ENCODE assay signal across 7 mouse cellular contexts in the genomic region with DNA sequence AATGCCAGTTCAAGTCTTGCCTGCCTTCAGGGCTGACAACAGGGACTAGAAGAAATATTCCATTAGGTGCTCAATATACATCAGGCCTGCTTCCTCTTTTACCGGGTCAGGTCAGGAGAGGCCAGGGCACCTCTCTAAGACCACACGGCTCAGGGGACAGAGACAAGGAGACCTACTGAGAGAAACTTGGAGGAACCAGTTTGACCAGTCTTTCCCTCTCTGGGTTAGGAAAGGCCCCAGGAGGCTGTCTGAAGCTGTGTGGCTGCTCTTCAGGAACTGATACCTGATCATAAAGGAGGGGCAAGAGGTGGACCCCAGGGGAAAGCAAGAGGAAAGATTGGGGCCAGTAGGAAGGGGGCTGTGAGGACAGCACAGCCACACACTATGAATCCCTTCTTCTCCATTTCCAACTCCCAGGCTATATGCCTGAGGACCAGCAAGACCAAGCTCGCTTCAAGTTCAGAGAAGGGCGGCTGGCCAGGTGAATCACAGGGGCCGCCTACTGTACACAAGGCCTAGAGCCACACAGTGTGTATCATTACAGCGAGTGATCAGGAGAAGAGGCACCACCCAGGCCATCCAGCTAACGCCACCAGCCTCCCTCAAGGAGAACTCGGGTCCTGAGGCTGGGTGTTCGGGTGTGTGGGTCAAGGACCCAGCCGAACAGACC. TPM values are rescaled to one million over a fixed set of nuclear protein-coding genes. Genes with fewer than 3 reads are reported as not detected.
DNase-seq lines count a peak whose midpoint lies in the region; ATAC-seq and TF ChIP-seq lines count a peak whose summit lies in the region.

No protein-coding gene starts in this region.

- peak overlapping the region; percentile 96 for H3K4me2 ChIP-seq in kidney, embryonic 15.5 days
- peak overlapping the region; percentile 98 for H3K4me2 ChIP-seq in embryonic facial prominence, embryonic 14.5 days (ENCODE audit: low read depth, low read length)
- peak overlapping the region; percentile 99 for H3K4me2 ChIP-seq in kidney, embryonic 16.5 days (replicated peaks; ENCODE audit: low read depth, low read length)
- peak overlapping the region; percentile 96 for H3K4me2 ChIP-seq in myocyte (ENCODE audit: low read depth)

- H3K27ac ChIP-seq in kidney, embryonic 15.5 days, result peak overlapping the region; percentile 89
- 0 out of 2 replicates have a peak overlapping the region, but pooled peaks have one; percentile 58 for H3K27ac ChIP-seq in embryonic facial prominence, embryonic 14.5 days (replicated peaks; ENCODE audit: low read depth, low read length)
- H3K27ac ChIP-seq in kidney, embryonic 16.5 days (ENCODE audit: low read length), result peak overlapping the region; percentile 76

- peaks cover 50% of the 10 kb centered on the region for H3K79me2 ChIP-seq in myocyte (ENCODE audit: control insufficient read depth, insufficient read depth)

- H3K4me1 ChIP-seq in kidney, embryonic 15.5 days, result peaks cover 58% of the 10 kb centered on the region
- H3K4me1 ChIP-seq in embryonic facial prominence, embryonic 14.5 days (ENCODE audit: control insufficient read depth, insufficient read depth, low read length), result peaks cover 22% of the 10 kb centered on the region
- peaks cover 41% of the 10 kb centered on the region for H3K4me1 ChIP-seq in kidney, embryonic 16.5 days (ENCODE audit: insufficient read depth, low read length)

- WGBS in kidney, embryonic 15.5 days, result 60% methylated on average over 10 of the region's 10 CpGs
- WGBS in embryonic facial prominence, embryonic 14.5 days, result 57% methylated on average over 10 of the region's 10 CpGs
- WGBS in kidney, embryonic 16.5 days, result 62% methylated on average over 10 of the region's 10 CpGs

- H3K9ac ChIP-seq in kidney, embryonic 15.5 days, result peak overlapping the region; percentile 94; the same call in 1 of the 2 replicates
- H3K9ac ChIP-seq in embryonic facial prominence, embryonic 14.5 days (ENCODE audit: low read depth, low read length), result peak overlapping the region; percentile 90; the same call in 1 of the 2 replicates
- H3K9ac ChIP-seq in kidney, embryonic 16.5 days (replicated peaks; ENCODE audit: low read length), result 0 out of 2 replicates have a peak overlapping the region, but pooled peaks have one; percentile 89

- ATAC-seq in kidney, embryonic 15.5 days (replicated peaks; ENCODE audit: low FRiP score), result no peak
- no peak for ATAC-seq in embryonic facial prominence, embryonic 14.5 days (ENCODE audit: low read depth)
- no peak for ATAC-seq in kidney, embryonic 16.5 days (ENCODE audit: low FRiP score, low TSS enrichment)

- peaks cover 7% of the 10 kb centered on the region; the same call in 1 of the 2 replicates for H3K36me3 ChIP-seq in kidney, embryonic 15.5 days
- H3K36me3 ChIP-seq in embryonic facial prominence, embryonic 14.5 days (ENCODE audit: control insufficient read depth, insufficient read depth, low read length), result peaks cover 20% of the 10 kb centered on the region
- peaks cover 3% of the 10 kb centered on the region; the same call in 1 of the 2 replicates for H3K36me3 ChIP-seq in kidney, embryonic 16.5 days (ENCODE audit: insufficient read depth, low read length)
- H3K36me3 ChIP-seq in myocyte (ENCODE audit: control insufficient read depth, insufficient read depth), result no peaks in the 10 kb centered on the region

- TF ChIP-seq POLR2A in myocyte (IDR thresholded peaks at IDR 0.05; ENCODE audit: insufficient read length, low read depth), result no peak

- no peaks in the 10 kb centered on the region for H3K9me3 ChIP-seq in kidney, embryonic 15.5 days (replicated peaks)
- H3K9me3 ChIP-seq in embryonic facial prominence, embryonic 14.5 days (ENCODE audit: control insufficient read depth, low read length), result no peaks in the 10 kb centered on the region
- no peaks in the 10 kb centered on the region for H3K9me3 ChIP-seq in kidney, embryonic 16.5 days (ENCODE audit: low read length)

- DNase-seq in kidney, postnatal 4 days, result no peak
- DNase-seq in embryonic facial prominence, embryonic 14.5 days (ENCODE audit: low spot score), result peak; percentile 62
- DNase-seq in layer of hippocampus, postnatal 14 days (ENCODE audit: low spot score in 2 of 2), result no peak
- DNase-seq in cerebellum, adult 18-20 months, result no peak

- peaks cover 6% of the 10 kb centered on the region; the same call in 1 of the 2 replicates for H3K27me3 ChIP-seq in kidney, embryonic 15.5 days
- no peaks in the 10 kb centered on the region for H3K27me3 ChIP-seq in embryonic facial prominence, embryonic 14.5 days (replicated peaks; ENCODE audit: control insufficient read depth, insufficient read depth, low read length)
- no peaks in the 10 kb centered on the region for H3K27me3 ChIP-seq in kidney, embryonic 16.5 days (ENCODE audit: insufficient read depth, low read length)
- H3K27me3 ChIP-seq in myocyte (ENCODE audit: control insufficient read depth, insufficient read depth, insufficient read length), result no peaks in the 10 kb centered on the region

- no peak overlapping the region for H3ac ChIP-seq in myocyte (ENCODE audit: control insufficient read depth, insufficient read length)

- H3K4me3 ChIP-seq in kidney, embryonic 15.5 days (replicated peaks), result peak overlapping the region; percentile 95
- H3K4me3 ChIP-seq in embryonic facial prominence, embryonic 14.5 days (ENCODE audit: low read depth, low read length), result peak overlapping the region; percentile 86
- peak overlapping the region; percentile 87 for H3K4me3 ChIP-seq in kidney, embryonic 16.5 days (ENCODE audit: low read length)
- H3K4me3 ChIP-seq in myocyte, result peak overlapping the region; percentile 93

TF ChIP-seq in myocyte, 11 proteins besides CTCF, POLR2A, EP300 and RAD21:
- no peak for TF ChIP-seq SRF (IDR thresholded peaks at IDR 0.05; ENCODE audit: control insufficient read depth, insufficient read length, low read depth)

RNA-seq across cellular contexts. Expression of a gene that starts 2.0 kb away (rescaled TPM):
- polyA plus RNA-seq in kidney, embryonic 15.5 days (2015; fragmentation: Nextera tagmentation; extraction: Ambion mirVana), result 12.1 and 12.8 TPM in 2 replicates
- 9.1 and 11.6 TPM in 2 replicates for polyA plus RNA-seq in embryonic facial prominence, embryonic 14.5 days (2014; fragmentation: Nextera tagmentation; extraction: Ambion mirVana)
- 1.3 and 6.1 TPM in 2 replicates for polyA plus RNA-seq in kidney, embryonic 16.5 days (2015; fragmentation: Nextera tagmentation; extraction: Ambion mirVana)
- polyA plus RNA-seq in myocyte (2012; fragmentation: generic; extraction: Trizol), result 9.2 TPM
- 10 to 100 TPM; 38.9 to 50.9 TPM for total RNA-seq in layer of hippocampus, postnatal 14 days (2021)

RNA-seq across cellular contexts. Expression of a gene that starts 27.4 kb away (rescaled TPM):
- polyA plus RNA-seq in kidney, embryonic 15.5 days (2015; fragmentation: Nextera tagmentation; extraction: Ambion mirVana), result 284 and 313 TPM in 2 replicates
- 249 and 275 TPM in 2 replicates for polyA plus RNA-seq in embryonic facial prominence, embryonic 14.5 days (2014; fragmentation: Nextera tagmentation; extraction: Ambion mirVana)
- 319 and 338 TPM in 2 replicates for polyA plus RNA-seq in kidney, embryonic 16.5 days (2015; fragmentation: Nextera tagmentation; extraction: Ambion mirVana)
- 322 TPM for polyA plus RNA-seq in myocyte (2012; fragmentation: generic; extraction: Trizol)
- 100 to 1,000 TPM; 242 to 247 TPM for total RNA-seq in layer of hippocampus, postnatal 14 days (2021)

RNA-seq across cellular contexts. Expression of a gene that starts 29.4 kb away (rescaled TPM):
- polyA plus RNA-seq in kidney, embryonic 15.5 days (2015; fragmentation: Nextera tagmentation; extraction: Ambion mirVana), result 5.1 and 5.7 TPM in 2 replicates
- 18.1 and 30.3 TPM in 2 replicates for polyA plus RNA-seq in embryonic facial prominence, embryonic 14.5 days (2014; fragmentation: Nextera tagmentation; extraction: Ambion mirVana)
- 0.34 and 0.45 TPM in 2 replicates for polyA plus RNA-seq in kidney, embryonic 16.5 days (2015; fragmentation: Nextera tagmentation; extraction: Ambion mirVana)
- 74.7 TPM for polyA plus RNA-seq in myocyte (2012; fragmentation: generic; extraction: Trizol)
- total RNA-seq in layer of hippocampus, postnatal 14 days (2021), result 10 to 100 TPM; 18.6 to 21.7 TPM

RNA-seq across cellular contexts. Expression of a gene that starts 30.3 kb away (rescaled TPM):
- polyA plus RNA-seq in kidney, embryonic 15.5 days (2015; fragmentation: Nextera tagmentation; extraction: Ambion mirVana), result 47.3 and 48.1 TPM in 2 replicates
- 40.0 and 40.6 TPM in 2 replicates for polyA plus RNA-seq in embryonic facial prominence, embryonic 14.5 days (2014; fragmentation: Nextera tagmentation; extraction: Ambion mirVana)
- polyA plus RNA-seq in kidney, embryonic 16.5 days (2015; fragmentation: Nextera tagmentation; extraction: Ambion mirVana), result 54.9 and 58.8 TPM in 2 replicates
- 91.9 TPM for polyA plus RNA-seq in myocyte (2012; fragmentation: generic; extraction: Trizol)
- 10 to 100 TPM; 69.5 to 71.9 TPM for total RNA-seq in layer of hippocampus, postnatal 14 days (2021)
